Comparison of ENCODE assay signal across 9 mouse cellular contexts in genomic region chr4:110285346-110286330, GRCm38 (mm10).
DNase-seq lines count a peak whose midpoint lies in the region; ATAC-seq lines count a peak whose summit lies in the region.
"Had no signal": no experiment of that assay in that cellular context is flagged by ENCODE, and none has a peak within 500 bp of the region (broad histone marks: within the 10 kb centered on the region; RNA-seq: fewer than 3 reads in every experiment).

No protein-coding gene starts in this region.

- 8% methylated on average over 15 of the region's 15 CpGs for WGBS in kidney, embryonic 16.5 days
- 6% methylated on average over 15 of the region's 15 CpGs for WGBS in hindbrain, embryonic 13.5 days
- 9% methylated on average over 15 of the region's 15 CpGs for WGBS in midbrain, embryonic 12.5 days

- ATAC-seq in kidney, embryonic 16.5 days (ENCODE audit: low FRiP score, low TSS enrichment): peak; percentile 17; the same call in 1 of the 2 replicates
- peak; percentile 59; the same call in 1 of the 2 replicates for ATAC-seq in hindbrain, embryonic 13.5 days (ENCODE audit: low FRiP score)
- peak; percentile 80 for ATAC-seq in midbrain, embryonic 12.5 days (ENCODE audit: low FRiP score, low read depth)

- peak overlapping the region; percentile 28 for H3K4me3 ChIP-seq in kidney, embryonic 16.5 days (ENCODE audit: low read length)
- H3K4me3 ChIP-seq in hindbrain, embryonic 13.5 days: peak overlapping the region; percentile 52
- peak overlapping the region; percentile 55 for H3K4me3 ChIP-seq in midbrain, embryonic 12.5 days

- H3K27ac ChIP-seq in kidney, embryonic 16.5 days (ENCODE audit: low read length): peak overlapping the region; percentile 46; the same call in 1 of the 2 replicates
- peak overlapping the region; percentile 95 for H3K27ac ChIP-seq in hindbrain, embryonic 13.5 days
- H3K27ac ChIP-seq in midbrain, embryonic 12.5 days (replicated peaks): peak overlapping the region; percentile 93

- DNase-seq in kidney, adult 8-10 months: no peak
- DNase-seq in cerebellum, postnatal 25 days: peak; percentile 67 to 69
- no peak for DNase-seq in urinary bladder, postnatal 25 days (ENCODE audit: low spot score)
- DNase-seq in spleen, postnatal 4 days (ENCODE audit: low spot score in 2 of 2): no peak
- DNase-seq in lung, postnatal 14 days: no peak

- no peaks in the 10 kb centered on the region for H3K27me3 ChIP-seq in kidney, embryonic 16.5 days (ENCODE audit: insufficient read depth, low read length)
- no peaks in the 10 kb centered on the region for H3K27me3 ChIP-seq in hindbrain, embryonic 13.5 days
- H3K27me3 ChIP-seq in midbrain, embryonic 12.5 days: peaks cover 28% of the 10 kb centered on the region

- no peaks in the 10 kb centered on the region for H3K36me3 ChIP-seq in kidney, embryonic 16.5 days (ENCODE audit: insufficient read depth, low read length)
- no peaks in the 10 kb centered on the region for H3K36me3 ChIP-seq in hindbrain, embryonic 13.5 days
- no peaks in the 10 kb centered on the region for H3K36me3 ChIP-seq in midbrain, embryonic 12.5 days
- H3K36me3 ChIP-seq: G1E had no signal

- H3K4me2 ChIP-seq in kidney, embryonic 16.5 days (replicated peaks; ENCODE audit: low read depth, low read length): peak overlapping the region; percentile 51
- H3K4me2 ChIP-seq in hindbrain, embryonic 13.5 days: peak overlapping the region; percentile 60
- peak overlapping the region; percentile 55 for H3K4me2 ChIP-seq in midbrain, embryonic 12.5 days (replicated peaks)

- H3K4me1 ChIP-seq in kidney, embryonic 16.5 days (ENCODE audit: insufficient read depth, low read length): peaks cover 14% of the 10 kb centered on the region
- H3K4me1 ChIP-seq in hindbrain, embryonic 13.5 days (replicated peaks): peaks cover 23% of the 10 kb centered on the region
- peaks cover 29% of the 10 kb centered on the region for H3K4me1 ChIP-seq in midbrain, embryonic 12.5 days

- peak overlapping the region; percentile 41; the same call in 1 of the 2 replicates for H3K9ac ChIP-seq in kidney, embryonic 16.5 days (replicated peaks; ENCODE audit: low read length)
- peak overlapping the region; percentile 83 for H3K9ac ChIP-seq in hindbrain, embryonic 13.5 days
- H3K9ac ChIP-seq in midbrain, embryonic 12.5 days (replicated peaks): peak overlapping the region; percentile 72

- no peaks in the 10 kb centered on the region for H3K9me3 ChIP-seq in kidney, embryonic 16.5 days (ENCODE audit: low read length)
- H3K9me3 ChIP-seq in hindbrain, embryonic 13.5 days: no peaks in the 10 kb centered on the region
- no peaks in the 10 kb centered on the region for H3K9me3 ChIP-seq in midbrain, embryonic 12.5 days

Comparison
In these comparisons a context has a peak if more than half of its experiments do, and no peak if none do; other contexts are left out.
1. ATAC-seq: peak in every context shown above with its lines; median percentile 80 in midbrain, embryonic 12.5 days; 59 in hindbrain, embryonic 13.5 days; 17 in kidney, embryonic 16.5 days.
2. DNase-seq: peak in cerebellum, postnatal 25 days (2 of 2); none in kidney, adult 8-10 months (0 of 2), urinary bladder, postnatal 25 days (single experiment), spleen, postnatal 4 days (0 of 2) and lung, postnatal 14 days (single experiment).
3. Peak in every context shown above with its lines, with median percentiles within 50 percentile points of each other: H3K27ac ChIP-seq, H3K4me2 ChIP-seq, H3K4me3 ChIP-seq and H3K9ac ChIP-seq.